Mouse (Mus musculus) bone marrow, adult 2 months (tissue): ENCODE data around the gene Gm11937.

ENCODE experiments used
- CTCF ChIP-seq: fragments of 200-500 bp; IDR thresholded peaks from 2 replicates; pipeline ENCODE4 v1.5.1; 2011; ENCODE audit warnings: low read length, control low read depth; ENCODE audit not compliant: control insufficient read depth, insufficient read depth
- POLR2A ChIP-seq: fragments of 200-500 bp; IDR thresholded peaks from 2 replicates; pipeline ENCODE4 v1.6.1; 2011; ENCODE audit warnings: low read depth, mild to moderate bottlenecking, control low read depth, low read length, borderline replicate concordance; ENCODE audit not compliant: control insufficient read depth

- TF ChIP-seq CTCF, result peak; percentile 45; the same call in 1 of the 2 replicates
- TF ChIP-seq POLR2A, result no peak
Measured at GRCm38 (mm10) chr11:99574106-99574505, 35.9 kb downstream of the Gm11937 start.
